Mouse (Mus musculus): ENCODE measurements around the gene Hbp1.

Hbp1 gene

GRCm38 (mm10) chr12:31905696-31906551, 44.4 kb downstream of the Hbp1 start:
- no peak for DNase-seq (ENCODE audit: low spot score in 2 of 2)

GRCm38 (mm10) chr12:31900391-31900914, 49.9 kb downstream of the Hbp1 start:
- no peak for DNase-seq (ENCODE audit: low spot score in 2 of 2)

GRCm38 (mm10) chr12:31897456-31897855, 52.9 kb downstream of the Hbp1 start:
- no peak for DNase-seq (ENCODE audit: low spot score in 2 of 2)

- DNase-seq (ENCODE audit: low spot score in 2 of 2), result no peak
Measured at GRCm38 (mm10) chr12:31896986-31897385, 53.3 kb downstream of the Hbp1 start.

GRCm38 (mm10) chr12:31896295-31896694, 54.0 kb downstream of the Hbp1 start:
- no peak for DNase-seq (ENCODE audit: low spot score in 2 of 2)

- no peak for DNase-seq (ENCODE audit: low spot score in 2 of 2)
Measured at GRCm38 (mm10) chr12:31895888-31896287, 54.4 kb downstream of the Hbp1 start.

GRCm38 (mm10) chr12:31895095-31895734, 55.1 kb downstream of the Hbp1 start:
- no peak for DNase-seq (ENCODE audit: low spot score in 2 of 2)

- DNase-seq (ENCODE audit: low spot score in 2 of 2), result no peak
Measured at GRCm38 (mm10) chr12:31892771-31893170, 57.6 kb downstream of the Hbp1 start.

GRCm38 (mm10) chr12:31892079-31892478, 58.3 kb downstream of the Hbp1 start:
- no peak for DNase-seq (ENCODE audit: low spot score in 2 of 2)

- DNase-seq (ENCODE audit: low spot score in 2 of 2), result no peak
Measured at GRCm38 (mm10) chr12:31890685-31891084, 59.6 kb downstream of the Hbp1 start.

GRCm38 (mm10) chr12:31885844-31886606, 64.3 kb downstream of the Hbp1 start:
- no peak for DNase-seq (ENCODE audit: low spot score in 2 of 2)

GRCm38 (mm10) chr12:31885084-31885483, 65.3 kb downstream of the Hbp1 start:
- DNase-seq (ENCODE audit: low spot score in 2 of 2), result no peak

GRCm38 (mm10) chr12:31884365-31884764, 66.0 kb downstream of the Hbp1 start:
- no peak for DNase-seq (ENCODE audit: low spot score in 2 of 2)

GRCm38 (mm10) chr12:31882736-31883135, 67.6 kb downstream of the Hbp1 start:
- no peak for DNase-seq (ENCODE audit: low spot score in 2 of 2)

- DNase-seq (ENCODE audit: low spot score in 2 of 2), result no peak
Measured at GRCm38 (mm10) chr12:31876775-31877174, 73.6 kb downstream of the Hbp1 start.
